Mouse (Mus musculus): ENCODE data around the gene Tsc22d2. TPM values are rescaled to one million over a fixed set of nuclear protein-coding genes. Genes with fewer than 3 reads are reported as not detected.

Tsc22d2 gene
- total RNA-seq (2018; cell fraction: chromatin; rRNA removed), result 100 to 1,000 TPM in 13 of 26 experiments, 10 to 100 TPM in 13; 54.0 to 189 (median 98.6) TPM
- 10 to 100 TPM; 18.4 to 31.3 (median 23.8) TPM for total RNA-seq (2018; cell fraction: cytosol; rRNA removed)
- 100 to 1,000 TPM in 2 of 26 experiments, 10 to 100 TPM in 24; 44.9 to 106 (median 77.7) TPM for total RNA-seq (2018; cell fraction: nucleus; rRNA removed)
- polyA plus RNA-seq (2018), result 9.6 to 15.9 TPM (median 10.7 TPM) in 3 replicates

DNA sequence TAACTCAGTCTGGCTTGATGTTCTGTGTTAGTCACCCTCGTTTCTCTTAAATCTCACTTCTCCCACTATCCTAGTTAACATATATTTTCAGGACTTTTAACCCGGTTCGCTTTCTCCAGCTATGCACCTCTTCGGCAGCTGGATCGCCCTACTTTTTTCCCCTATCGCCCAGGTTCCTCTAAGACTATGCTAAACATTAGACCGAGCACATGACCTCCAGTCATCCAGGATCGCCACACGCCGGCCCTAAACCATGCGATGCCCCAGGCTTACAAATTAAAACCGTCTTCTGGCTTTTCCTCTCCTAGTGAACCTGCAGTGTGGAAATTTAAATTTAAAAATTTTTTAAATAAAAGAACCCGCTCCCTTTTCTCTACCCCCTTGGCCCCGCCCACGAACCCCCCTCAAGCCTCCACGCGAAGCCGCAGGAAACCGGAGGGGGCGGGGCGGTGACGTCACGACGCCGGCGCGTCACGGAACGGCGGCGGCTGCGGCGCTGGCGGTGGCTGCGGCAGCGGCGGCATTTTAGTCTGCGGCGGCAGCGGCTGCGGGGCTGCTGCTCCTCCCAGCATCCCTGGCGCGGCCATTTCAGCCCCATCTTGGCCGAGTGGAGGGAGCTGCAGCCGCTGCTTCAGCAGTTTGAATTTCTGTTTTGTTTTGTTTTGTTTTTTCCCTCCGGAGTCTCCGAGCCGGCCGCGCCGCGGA is at the start of gene Tsc22d2:
TSS of gene Tsc22d2 (plus strand) at position 482 of the 705 bp plus-strand sequence.
- 0% methylated on average over 35 of the region's 52 CpGs for WGBS (ENCODE audit: missing documents)
- Histone ChIP-seq H3K4me3 (ENCODE audit: inconsistent target) (peak within 1 kb of the TSS; percentile 68), H3K27ac (peak within 1 kb of the TSS; percentile 85), H3K79me2 (ENCODE audit: inconsistent target) (peaks cover 38% of the 10 kb centered on the region), H3K36me3 (ENCODE audit: inconsistent target) (no peaks in the 10 kb centered on the region)

- WGBS (ENCODE audit: missing documents), result 76% methylated on average over 3 of the region's 3 CpGs
- H3K36me3 ChIP-seq (ENCODE audit: inconsistent target), result no peaks in the 10 kb centered on the region
- H3K4me3 ChIP-seq (ENCODE audit: inconsistent target), result no peak overlapping the region
- no peak overlapping the region for H3K27ac ChIP-seq
- no peaks in the 10 kb centered on the region for H3K79me2 ChIP-seq (ENCODE audit: inconsistent target)
These were observed 47.8 kb upstream of the Tsc22d2 start for GRCm38 (mm10) chr3:58366756-58367155.

DNA sequence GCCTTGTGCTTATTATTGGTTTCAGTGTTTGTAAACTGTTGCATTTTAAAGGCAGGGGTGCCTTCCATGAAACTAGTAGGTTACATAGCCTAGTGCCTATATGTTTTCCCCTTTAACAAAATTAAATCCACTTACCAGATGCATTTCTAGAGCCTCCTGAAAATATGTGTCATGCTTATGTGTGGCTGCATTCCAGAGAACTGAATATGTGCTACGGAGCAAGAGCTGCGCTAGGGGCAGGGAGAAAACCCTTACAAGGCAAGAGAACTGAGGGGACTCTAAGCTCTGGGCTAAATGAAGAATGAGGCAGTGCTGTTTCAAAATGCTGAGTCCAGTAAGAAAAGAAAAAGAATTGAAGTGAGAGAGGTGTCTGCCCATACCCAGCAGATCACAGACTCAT is 43.7 kb upstream of the Tsc22d2 start:
- WGBS (ENCODE audit: missing documents), result 96% methylated on average over 2 of the region's 2 CpGs
- H3K36me3 ChIP-seq (ENCODE audit: inconsistent target), result no peaks in the 10 kb centered on the region
- no peaks in the 10 kb centered on the region for H3K79me2 ChIP-seq (ENCODE audit: inconsistent target)
- H3K4me3 ChIP-seq (ENCODE audit: inconsistent target), result no peak overlapping the region
- no peak overlapping the region for H3K27ac ChIP-seq

- H3K79me2 ChIP-seq (ENCODE audit: inconsistent target), result no peaks in the 10 kb centered on the region
- 65% methylated on average over 9 of the region's 9 CpGs for WGBS (ENCODE audit: missing documents)
- H3K27ac ChIP-seq, result no peak overlapping the region
- no peak overlapping the region for H3K4me3 ChIP-seq (ENCODE audit: inconsistent target)
- no peaks in the 10 kb centered on the region for H3K36me3 ChIP-seq (ENCODE audit: inconsistent target)
These were observed 42.2 kb upstream of the Tsc22d2 start for GRCm38 (mm10) chr3:58372066-58372904.

- H3K4me3 ChIP-seq (ENCODE audit: inconsistent target), result no peak overlapping the region
- H3K27ac ChIP-seq, result no peak overlapping the region
- H3K79me2 ChIP-seq (ENCODE audit: inconsistent target), result no peaks in the 10 kb centered on the region
- WGBS (ENCODE audit: missing documents), result 20% methylated on average over 5 of the region's 5 CpGs
- H3K36me3 ChIP-seq (ENCODE audit: inconsistent target), result no peaks in the 10 kb centered on the region
These were observed 41.7 kb upstream of the Tsc22d2 start for GRCm38 (mm10) chr3:58372905-58373208.

DNA sequence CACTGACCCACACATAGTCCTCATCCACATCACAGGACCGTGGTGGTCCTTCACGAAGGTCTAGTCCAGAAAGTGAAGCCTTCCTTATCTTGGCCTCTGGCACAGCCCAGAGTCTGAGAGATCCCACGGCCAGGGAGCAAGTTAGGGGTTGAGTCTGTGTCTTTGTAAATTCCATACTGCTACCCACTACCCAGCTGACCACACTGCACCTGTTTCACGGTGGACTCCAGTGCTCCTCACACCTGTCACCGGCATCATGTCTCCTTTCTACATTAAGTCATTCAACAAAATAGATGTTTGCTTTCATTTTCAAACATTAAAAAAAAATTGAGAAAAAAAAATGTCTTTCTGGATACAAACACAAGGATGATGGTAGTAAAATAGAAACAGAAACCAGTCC is 40.2 kb upstream of the Tsc22d2 start:
- Histone ChIP-seq H3K36me3 (ENCODE audit: inconsistent target) (no peaks in the 10 kb centered on the region), H3K27ac (no peak overlapping the region), H3K4me3 (ENCODE audit: inconsistent target) (no peak overlapping the region), H3K79me2 (ENCODE audit: inconsistent target) (no peaks in the 10 kb centered on the region)
- 95% methylated on average over 4 of the region's 5 CpGs for WGBS (ENCODE audit: missing documents)

GRCm38 (mm10) chr3:58376713-58377112 is 37.8 kb upstream of the Tsc22d2 start:
- 46% methylated on average over 3 of the region's 3 CpGs for WGBS (ENCODE audit: missing documents)
- Histone ChIP-seq H3K79me2 (ENCODE audit: inconsistent target) (no peaks in the 10 kb centered on the region), H3K27ac (no peak overlapping the region), H3K4me3 (ENCODE audit: inconsistent target) (no peak overlapping the region), H3K36me3 (ENCODE audit: inconsistent target) (no peaks in the 10 kb centered on the region)

DNA sequence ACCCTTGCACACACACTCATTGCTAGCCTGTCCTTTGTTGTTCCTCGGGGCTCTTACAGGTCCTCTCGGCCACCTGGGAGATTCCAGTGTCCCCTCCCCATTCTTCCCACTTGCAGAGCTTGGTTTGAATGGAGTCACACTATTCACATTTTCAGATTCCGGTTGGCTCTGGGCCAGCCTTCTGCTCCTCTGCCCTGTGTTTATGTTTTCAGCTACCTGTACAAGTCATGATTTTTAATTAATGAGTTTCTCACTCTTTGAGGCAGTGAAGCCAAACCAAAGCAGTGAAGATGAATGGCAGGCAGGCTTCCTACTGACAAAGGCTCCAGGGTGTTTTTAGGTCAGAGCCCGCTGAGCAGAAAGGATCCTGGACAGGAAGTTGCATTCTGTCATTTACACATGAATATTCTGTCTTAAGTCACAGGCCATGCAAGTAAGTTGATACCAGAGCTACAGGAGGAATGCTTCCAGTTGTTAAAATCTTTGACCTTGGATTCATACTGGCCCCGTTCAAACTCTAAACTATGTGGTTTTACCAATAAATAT is 36.9 kb upstream of the Tsc22d2 start:
- WGBS (ENCODE audit: missing documents), result 81% methylated on average over 5 of the region's 5 CpGs
- Histone ChIP-seq H3K79me2 (ENCODE audit: inconsistent target) (no peaks in the 10 kb centered on the region), H3K27ac (no peak overlapping the region)

GRCm38 (mm10) chr3:58382676-58383075 is 31.8 kb upstream of the Tsc22d2 start:
- Histone ChIP-seq H3K79me2 (ENCODE audit: inconsistent target) (no peaks in the 10 kb centered on the region), H3K4me3 (ENCODE audit: inconsistent target) (no peak overlapping the region), H3K27ac (no peak overlapping the region), H3K36me3 (ENCODE audit: inconsistent target) (no peaks in the 10 kb centered on the region)
- 100% methylated on average over 1 of the region's 1 CpGs for WGBS (ENCODE audit: missing documents)

More for the DNA sequence above, 36.9 kb upstream of the Tsc22d2 start:
- H3K4me3 ChIP-seq (ENCODE audit: inconsistent target), result no peak overlapping the region
- H3K36me3 ChIP-seq (ENCODE audit: inconsistent target), result no peaks in the 10 kb centered on the region

DNA sequence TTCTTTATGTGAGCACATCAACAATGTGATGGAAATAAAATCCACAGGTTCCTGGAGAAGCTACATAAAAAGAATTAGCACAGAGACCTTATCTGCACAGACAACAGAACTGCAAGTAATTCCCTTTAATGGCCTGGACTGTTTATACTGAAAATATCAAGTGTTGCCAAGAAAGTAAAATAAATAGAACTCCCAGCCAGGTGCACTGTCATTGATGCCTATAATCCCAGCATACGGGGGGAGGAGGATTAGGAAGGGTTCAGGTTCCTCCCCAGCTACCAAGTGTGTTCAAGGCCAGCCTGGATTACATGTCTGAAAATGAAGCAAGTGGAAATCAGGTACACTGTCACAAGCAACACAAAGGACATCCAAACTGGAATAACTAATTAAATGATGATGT is 29.5 kb upstream of the Tsc22d2 start:
- 91% methylated on average over 1 of the region's 1 CpGs for WGBS (ENCODE audit: missing documents)
- Histone ChIP-seq H3K4me3 (ENCODE audit: inconsistent target) (no peak overlapping the region), H3K27ac (no peak overlapping the region), H3K36me3 (ENCODE audit: inconsistent target) (no peaks in the 10 kb centered on the region), H3K79me2 (ENCODE audit: inconsistent target) (no peaks in the 10 kb centered on the region)

DNA sequence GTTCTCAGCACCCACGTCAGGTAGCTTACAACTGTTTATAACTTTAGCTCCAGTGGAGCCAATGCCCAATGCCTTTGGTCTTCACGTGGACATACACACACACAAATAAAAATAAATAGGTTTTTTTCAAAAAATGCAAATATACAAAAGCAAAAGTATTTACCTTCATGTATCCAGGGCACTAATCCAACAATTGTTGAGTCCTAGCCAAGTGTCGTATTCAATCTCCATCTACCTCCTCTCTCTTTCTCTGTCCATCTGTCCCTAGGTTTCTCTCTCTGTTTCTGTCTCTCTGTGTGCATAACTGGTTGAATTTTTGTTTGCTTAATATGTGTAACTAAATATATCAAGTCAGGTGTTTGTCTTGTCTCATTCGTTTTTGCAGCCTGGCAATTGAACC is 25.8 kb upstream of the Tsc22d2 start:
- Histone ChIP-seq H3K79me2 (ENCODE audit: inconsistent target) (no peaks in the 10 kb centered on the region), H3K36me3 (ENCODE audit: inconsistent target) (no peaks in the 10 kb centered on the region), H3K4me3 (ENCODE audit: inconsistent target) (no peak overlapping the region), H3K27ac (no peak overlapping the region)
- 92% methylated on average over 4 of the region's 4 CpGs for WGBS (ENCODE audit: missing documents)

- Histone ChIP-seq H3K79me2 (ENCODE audit: inconsistent target) (no peaks in the 10 kb centered on the region), H3K27ac (no peak overlapping the region), H3K36me3 (ENCODE audit: inconsistent target) (no peaks in the 10 kb centered on the region), H3K4me3 (ENCODE audit: inconsistent target) (no peak overlapping the region)
- 87% methylated on average over 5 of the region's 5 CpGs for WGBS (ENCODE audit: missing documents)
These were observed 16.0 kb upstream of the Tsc22d2 start for GRCm38 (mm10) chr3:58398541-58398940.

DNA sequence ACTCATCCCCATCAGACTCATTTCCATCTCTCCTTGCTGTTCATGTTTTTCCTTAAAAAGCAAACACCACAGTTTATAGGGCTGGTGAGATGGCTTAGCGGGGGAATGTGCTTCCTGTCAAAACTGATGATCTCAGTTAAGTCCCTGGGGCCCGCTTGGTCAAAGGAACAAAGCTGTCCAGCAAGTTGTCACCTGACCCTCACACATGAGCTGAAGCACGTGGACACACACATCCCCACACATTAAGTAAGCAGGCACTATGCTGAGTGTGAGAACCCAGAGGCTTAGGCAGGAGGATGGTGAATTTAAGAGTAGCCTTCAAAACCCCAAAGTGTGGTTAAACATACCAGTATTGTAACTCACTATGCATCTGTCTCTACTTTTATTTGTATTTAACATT is 14.6 kb upstream of the Tsc22d2 start:
- Histone ChIP-seq H3K36me3 (ENCODE audit: inconsistent target) (no peaks in the 10 kb centered on the region), H3K79me2 (ENCODE audit: inconsistent target) (no peaks in the 10 kb centered on the region), H3K4me3 (ENCODE audit: inconsistent target) (no peak overlapping the region), H3K27ac (no peak overlapping the region)
- WGBS (ENCODE audit: missing documents), result 81% methylated on average over 3 of the region's 3 CpGs

DNA sequence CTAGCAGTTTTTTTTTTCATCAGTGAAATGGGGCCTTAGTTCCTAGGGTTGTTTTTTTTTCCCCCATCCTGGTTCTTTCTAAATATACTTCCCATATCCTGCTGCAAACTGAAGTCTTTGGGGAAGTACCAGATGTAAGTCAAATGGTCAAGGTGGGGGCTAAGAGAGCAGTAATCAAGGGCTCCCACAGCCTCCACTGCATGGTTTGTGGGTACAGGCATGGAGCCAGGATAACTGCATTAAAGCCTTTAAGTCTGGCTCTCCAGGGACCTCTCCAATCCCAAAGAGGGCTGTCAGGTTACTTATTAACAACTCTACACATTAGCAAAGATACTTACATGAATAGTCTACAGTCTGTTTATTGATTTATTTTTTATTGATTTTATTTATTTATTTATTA is 2.8 kb upstream of the Tsc22d2 start:
- Histone ChIP-seq H3K4me3 (ENCODE audit: inconsistent target) (no peak overlapping the region), H3K27ac (no peak overlapping the region), H3K79me2 (ENCODE audit: inconsistent target) (peaks cover 11% of the 10 kb centered on the region; the same call in 1 of the 2 replicates), H3K36me3 (ENCODE audit: inconsistent target) (no peaks in the 10 kb centered on the region)

DNA sequence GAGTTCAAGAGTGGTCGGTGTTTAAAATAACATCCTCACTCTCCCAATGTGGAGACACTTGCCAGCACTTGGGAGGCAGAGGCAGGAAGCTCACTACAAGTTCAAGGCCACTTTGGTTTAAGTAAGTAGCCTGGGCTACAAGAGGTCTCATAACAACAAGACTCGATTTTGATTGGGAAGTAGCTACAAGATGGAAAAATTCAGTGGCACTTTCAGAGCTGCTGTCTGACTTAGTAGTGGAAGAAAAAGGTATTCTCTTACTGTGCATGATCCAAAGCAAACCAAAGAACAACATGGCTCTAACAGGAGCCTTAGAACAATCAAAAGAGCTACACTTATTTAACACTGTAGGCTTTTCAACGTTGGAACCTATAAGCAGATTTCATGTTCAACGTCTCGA is 844 bp upstream of the Tsc22d2 start:
- Histone ChIP-seq H3K79me2 (ENCODE audit: inconsistent target) (peaks cover 31% of the 10 kb centered on the region), H3K4me3 (ENCODE audit: inconsistent target) (peak overlapping the region; percentile 67), H3K36me3 (ENCODE audit: inconsistent target) (no peaks in the 10 kb centered on the region), H3K27ac (peak overlapping the region; percentile 85)
- 33% methylated on average over 5 of the region's 5 CpGs for WGBS (ENCODE audit: missing documents)

Data from macrophage (primary cell).